Mouse (Mus musculus): ENCODE measurements around the gene Gadl1.

DNA sequence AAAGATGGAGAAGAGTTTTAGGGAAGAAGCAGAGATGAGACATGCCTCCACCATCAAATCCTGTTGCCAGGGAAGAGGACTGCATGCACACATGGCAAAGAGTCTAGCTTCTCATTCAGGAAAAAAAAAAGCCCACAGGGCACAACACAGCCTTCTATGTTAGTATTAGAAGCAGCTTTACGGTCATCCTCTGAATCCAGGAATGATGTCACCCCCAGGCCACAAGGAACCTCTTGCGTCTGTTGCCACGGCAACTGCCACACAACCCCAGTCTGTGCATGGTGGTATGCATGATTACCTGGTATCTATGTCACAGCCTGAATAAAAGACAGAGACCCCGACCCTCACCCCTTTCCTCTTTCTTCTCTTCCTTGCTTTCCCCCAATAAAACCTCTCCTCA, 16.1 kb upstream of the Gadl1 start:
- TF ChIP-seq HCFC1 (IDR thresholded peaks at IDR 0.05; ENCODE audit: low read depth, low read length) (no peak), CTCF (IDR thresholded peaks at IDR 0.05 in 2 of 3, conservative IDR thresholded peaks at IDR 0.05 in 1 of 3; ENCODE audit: control insufficient read depth in 1 of 3, insufficient read depth in 1 of 3, low read depth in 2 of 3, low read length in 3 of 3, poor library complexity in 1 of 3, severe bottlenecking in 1 of 3) (no peak), CHD2 (IDR thresholded peaks at IDR 0.05; ENCODE audit: low read length) (no peak)
